Mouse (Mus musculus): ENCODE results near the gene Lamb1.

Gene Lamb1

GRCm38 (mm10) chr12:31254978-31255377 lies 10.1 kb upstream of the Lamb1 start:
- no peak for DNase-seq (ENCODE audit: low spot score)

- no peak for DNase-seq (ENCODE audit: low spot score)
Observed at GRCm38 (mm10) chr12:31256121-31256903, 8.7 kb upstream of the Lamb1 start.

DNA sequence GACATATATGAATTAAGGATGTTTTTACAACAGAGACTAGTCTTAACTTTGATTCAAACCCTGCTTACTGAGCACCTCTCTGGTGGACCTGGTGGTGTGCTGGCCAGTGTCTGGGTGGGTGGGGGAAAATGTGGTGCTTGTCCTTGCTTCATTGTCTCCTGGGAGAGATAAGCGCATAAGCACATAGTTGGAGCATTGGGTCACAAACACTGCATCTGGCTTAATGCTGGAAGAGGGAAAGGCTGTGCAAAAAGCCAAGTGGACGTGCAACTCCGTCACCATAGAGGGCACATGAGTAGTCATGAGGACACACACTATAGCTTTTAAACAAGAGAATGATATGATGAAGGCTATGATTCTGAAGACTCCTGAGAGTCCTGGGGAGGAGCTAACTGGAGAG lies 3.2 kb upstream of the Lamb1 start:
- no peak for DNase-seq (ENCODE audit: low spot score)

DNA sequence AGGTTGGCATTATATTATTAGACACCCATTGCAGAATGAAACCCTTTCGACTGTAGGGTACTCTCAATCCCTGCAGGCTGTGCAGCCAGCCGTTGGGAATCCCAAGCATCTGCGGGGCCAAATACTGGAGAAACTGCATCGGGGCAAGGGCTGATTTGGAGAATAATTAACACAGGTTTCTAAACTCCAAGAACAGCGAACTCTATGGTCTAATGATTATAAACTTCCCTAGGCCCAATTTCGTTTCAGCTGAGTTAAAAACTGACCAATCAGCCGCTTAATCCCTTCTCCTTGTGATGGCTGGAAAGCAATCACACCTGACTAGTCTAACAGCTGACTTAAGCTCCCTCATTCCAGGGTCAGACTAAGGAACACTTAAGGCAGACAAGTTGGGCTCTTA lies 1.1 kb upstream of the Lamb1 start:
- no peak for DNase-seq (ENCODE audit: low spot score)

- DNase-seq (ENCODE audit: low spot score): peak; percentile 56
Observed at GRCm38 (mm10) chr12:31265722-31266431, 843 bp downstream of the Lamb1 start.

DNA sequence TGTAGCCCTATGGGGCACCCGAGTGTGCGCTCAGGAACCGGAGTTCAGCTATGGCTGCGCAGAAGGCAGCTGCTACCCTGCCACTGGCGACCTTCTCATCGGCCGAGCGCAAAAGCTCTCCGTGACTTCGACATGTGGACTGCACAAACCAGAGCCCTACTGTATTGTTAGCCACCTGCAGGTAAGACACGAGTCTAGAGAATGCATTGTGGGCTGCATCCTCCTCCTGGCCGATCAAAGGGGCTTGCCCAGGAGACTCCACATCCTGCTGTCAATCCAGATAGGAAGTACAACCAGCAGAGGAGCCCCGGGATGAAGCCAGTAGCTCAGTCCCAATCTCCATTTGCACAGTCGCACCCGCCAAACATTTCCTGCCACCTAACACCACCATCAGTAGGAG lies 1.7 kb downstream of the Lamb1 start:
- peak; percentile 41 for DNase-seq (ENCODE audit: low spot score)

- no peak for DNase-seq (ENCODE audit: low spot score)
Observed at GRCm38 (mm10) chr12:31267363-31267762, 2.3 kb downstream of the Lamb1 start.

DNA sequence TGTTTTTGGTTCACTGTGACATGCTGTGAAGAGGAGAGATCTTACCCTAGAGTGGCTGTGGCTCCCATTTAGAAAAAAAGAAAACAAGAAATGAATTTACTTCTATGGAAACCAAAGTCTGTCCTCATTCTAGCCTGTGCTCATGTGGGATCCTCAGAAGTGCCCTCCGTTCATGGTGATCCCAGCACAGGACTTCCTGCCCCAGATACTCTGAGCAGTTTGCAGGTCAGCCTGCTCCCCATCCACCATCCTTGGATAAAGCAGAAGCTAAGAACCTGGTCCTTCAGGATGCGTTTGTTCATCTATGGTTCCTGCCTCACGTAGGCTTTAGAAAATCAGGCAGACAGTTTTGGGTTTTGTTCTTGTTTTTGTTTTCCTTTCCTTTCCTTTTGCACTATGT lies 3.3 kb downstream of the Lamb1 start:
- no peak for DNase-seq (ENCODE audit: low spot score)

DNA sequence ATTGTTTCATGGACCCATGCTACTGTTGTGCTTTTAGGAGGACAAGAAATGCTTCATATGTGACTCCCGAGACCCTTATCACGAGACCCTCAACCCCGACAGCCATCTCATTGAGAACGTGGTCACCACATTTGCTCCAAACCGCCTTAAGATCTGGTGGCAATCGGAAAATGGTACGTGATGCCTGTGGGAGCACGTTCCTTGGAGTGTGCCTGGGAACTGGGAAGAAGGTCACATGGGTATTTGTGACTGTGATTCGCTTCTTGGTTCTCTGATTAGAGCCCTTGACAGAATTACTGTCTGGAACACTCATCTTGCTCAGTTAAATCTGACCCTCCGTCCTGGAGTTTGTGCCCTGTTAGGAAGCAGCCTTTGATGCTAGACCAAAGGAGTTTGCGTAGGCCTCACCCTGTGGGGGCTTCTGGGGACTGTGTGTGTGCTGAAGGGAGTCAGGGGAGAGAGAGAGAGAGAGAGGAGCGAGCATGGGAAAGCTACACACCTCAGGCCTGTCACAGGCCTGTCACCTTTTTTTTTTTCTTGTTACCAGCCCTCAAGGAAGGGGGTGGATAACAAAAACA lies 4.1 kb downstream of the Lamb1 start:
- no peak for DNase-seq (ENCODE audit: low spot score)

GRCm38 (mm10) chr12:31270361-31270760 lies 5.3 kb downstream of the Lamb1 start:
- no peak for DNase-seq (ENCODE audit: low spot score)

DNA sequence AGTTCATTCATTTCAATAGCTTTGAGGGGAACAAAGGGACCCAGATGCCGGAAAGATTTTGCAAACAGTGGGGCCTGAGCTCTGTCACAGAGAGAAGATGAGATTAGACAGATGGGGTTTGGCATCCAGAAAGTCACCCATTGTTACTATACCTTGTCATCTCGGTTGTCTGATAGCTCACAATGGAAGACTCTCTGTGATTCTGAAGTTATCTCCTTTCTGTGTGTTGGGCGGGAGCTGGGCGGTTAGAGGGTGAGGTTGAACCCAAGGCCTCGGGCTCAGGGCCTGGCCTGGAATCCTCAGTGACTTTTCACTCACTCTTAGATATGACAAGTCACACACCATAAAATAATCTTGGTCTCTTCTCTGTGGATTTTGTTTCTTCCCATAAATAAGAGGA lies 5.7 kb downstream of the Lamb1 start:
- no peak for DNase-seq (ENCODE audit: low spot score)

DNA sequence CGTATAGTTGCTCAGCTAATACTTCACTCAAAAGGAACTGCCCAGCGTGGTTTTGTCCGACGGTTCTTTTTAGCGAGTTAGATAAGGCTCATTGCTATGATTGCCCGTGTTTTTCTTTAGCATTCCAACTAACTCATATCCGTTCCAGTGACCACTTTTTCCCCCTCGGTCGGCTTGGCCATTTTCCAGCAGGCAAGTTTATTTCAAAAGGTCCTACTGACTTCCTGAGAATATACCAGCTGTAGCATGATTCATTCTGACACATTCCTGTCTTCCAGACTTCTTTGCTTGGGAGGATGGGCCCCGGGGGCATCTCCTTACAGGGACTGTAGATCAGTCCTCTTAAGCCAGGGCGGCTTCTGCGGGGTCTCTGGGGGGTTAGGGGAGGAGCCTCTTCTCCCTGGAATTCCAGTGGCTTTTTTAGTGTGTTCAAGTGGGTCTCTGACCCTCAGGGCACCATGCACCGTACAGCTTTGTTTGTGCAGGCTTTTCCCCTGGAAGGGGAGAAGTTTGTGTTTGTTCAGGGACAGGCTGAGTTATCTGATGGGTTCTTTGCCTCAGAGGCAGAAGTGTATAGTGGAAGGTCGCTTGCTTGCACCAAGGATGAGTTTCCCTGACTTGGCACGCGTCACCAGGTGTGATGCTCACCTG lies 6.5 kb downstream of the Lamb1 start:
- DNase-seq (ENCODE audit: low spot score): peak; percentile 76

DNA sequence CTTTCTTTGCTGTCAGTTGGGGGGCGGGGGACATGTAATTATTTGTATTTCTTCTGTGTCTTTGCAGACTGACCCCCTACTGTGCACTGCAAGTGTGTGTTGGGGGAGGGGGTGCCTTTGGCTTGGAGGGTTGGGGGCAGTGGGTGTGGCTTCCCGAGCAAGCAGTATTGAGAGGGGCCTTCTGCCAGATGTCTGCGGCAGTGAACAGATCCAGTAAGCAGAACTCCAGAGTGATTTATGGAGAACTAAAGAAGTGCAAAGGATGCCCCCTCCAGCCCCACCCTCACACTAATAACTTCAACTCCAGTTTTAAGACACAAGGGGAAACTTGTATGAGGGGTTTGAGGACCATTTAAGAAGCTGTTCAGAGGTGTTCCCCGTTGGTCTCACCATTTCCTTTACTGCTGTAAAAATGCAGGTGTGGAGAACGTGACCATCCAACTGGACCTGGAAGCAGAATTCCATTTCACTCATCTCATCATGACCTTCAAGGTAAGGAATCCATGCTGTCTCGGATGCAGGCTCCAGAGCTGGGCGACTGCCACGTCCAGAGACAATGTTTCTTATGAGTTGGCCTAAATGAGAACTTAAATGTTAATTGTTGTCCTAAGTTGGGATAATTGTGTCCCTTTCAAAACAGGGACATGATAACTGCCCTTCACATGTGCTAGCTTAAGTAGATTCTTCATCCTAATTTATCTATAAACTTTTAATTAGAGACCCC lies 7.1 kb downstream of the Lamb1 start:
- no peak for DNase-seq (ENCODE audit: low spot score)

- DNase-seq (ENCODE audit: low spot score): no peak
Observed at GRCm38 (mm10) chr12:31272846-31273245, 7.8 kb downstream of the Lamb1 start.

DNA sequence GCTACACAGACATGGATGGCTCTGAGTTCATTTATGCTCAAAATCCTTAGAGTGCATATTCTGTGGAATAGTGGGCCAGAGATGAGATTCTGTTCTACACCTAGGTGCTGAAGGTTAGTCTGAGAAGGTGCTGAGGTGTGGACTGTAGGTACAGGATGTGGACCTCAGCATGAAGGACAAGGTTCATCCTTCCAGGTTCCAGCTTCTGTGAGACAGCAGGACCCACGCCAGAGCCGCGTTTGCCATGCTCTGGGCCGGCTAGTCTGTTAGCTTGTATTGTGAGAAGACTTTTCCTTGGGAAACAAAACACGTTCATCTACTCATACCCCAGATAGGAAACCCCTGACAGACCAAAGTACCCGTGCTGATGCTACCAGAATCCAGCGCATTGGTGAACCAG lies 8.6 kb downstream of the Lamb1 start:
- DNase-seq (ENCODE audit: low spot score): no peak

GRCm38 (mm10) chr12:31275411-31275810 lies 10.4 kb downstream of the Lamb1 start:
- no peak for DNase-seq (ENCODE audit: low spot score)

DNA sequence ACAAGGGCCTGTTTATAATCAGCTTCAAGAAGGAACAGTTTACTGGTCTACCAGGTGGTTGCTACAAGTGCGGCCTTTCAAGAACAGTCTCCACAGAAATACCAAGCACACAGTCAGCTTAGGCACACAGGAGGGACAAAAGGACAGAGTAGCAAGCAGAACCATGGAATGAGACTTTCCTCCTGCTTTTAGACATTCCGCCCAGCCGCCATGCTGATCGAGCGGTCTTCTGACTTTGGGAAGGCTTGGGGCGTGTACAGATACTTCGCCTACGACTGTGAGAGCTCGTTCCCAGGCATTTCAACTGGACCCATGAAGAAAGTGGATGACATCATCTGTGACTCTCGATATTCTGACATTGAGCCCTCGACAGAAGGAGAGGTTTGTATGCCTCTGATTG lies 13.2 kb downstream of the Lamb1 start:
- DNase-seq (ENCODE audit: low spot score): no peak

DNA sequence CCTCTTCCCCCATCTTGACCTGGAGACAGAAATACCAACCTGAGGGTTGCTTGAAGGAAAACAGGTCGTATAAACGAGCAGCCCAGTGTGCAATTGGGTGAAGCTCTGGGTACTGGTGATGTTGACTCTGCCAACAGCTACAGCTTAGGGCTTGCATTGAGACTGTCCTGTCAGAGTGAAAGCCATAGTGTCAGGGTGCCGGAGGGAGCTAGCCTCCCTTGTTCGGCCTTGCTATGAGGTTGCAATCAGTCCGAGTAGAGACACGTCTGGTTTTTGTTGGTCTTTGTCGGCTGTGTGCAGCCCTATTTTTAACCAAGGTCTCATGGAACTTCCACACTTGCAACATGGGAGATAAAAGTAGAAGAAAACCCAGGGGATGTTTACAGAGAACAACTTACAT lies 15.3 kb downstream of the Lamb1 start:
- no peak for DNase-seq (ENCODE audit: low spot score)

DNA sequence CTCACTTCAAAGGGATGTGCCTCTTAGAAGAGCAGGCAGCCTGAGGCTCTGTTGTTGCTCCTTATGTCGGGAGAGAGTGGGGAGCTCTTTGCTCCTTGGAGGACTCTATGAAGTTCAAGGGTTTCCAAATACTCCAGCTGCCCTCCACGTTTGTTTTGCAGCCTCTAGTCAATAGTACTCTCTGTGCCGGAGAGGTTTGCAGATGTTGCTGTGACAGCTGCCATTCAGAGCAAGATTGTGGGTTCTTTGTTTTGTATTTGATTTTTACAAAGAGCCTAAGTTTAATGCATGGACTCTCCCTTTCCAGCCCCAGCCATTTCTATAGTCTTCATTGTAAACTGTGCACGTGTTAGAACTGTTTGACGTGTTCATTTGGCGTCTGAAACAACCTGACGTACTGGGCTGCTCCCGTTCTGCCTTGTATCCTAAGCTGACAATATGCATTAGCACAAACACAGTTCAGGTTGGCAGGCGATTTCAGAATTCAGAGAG lies 16.1 kb downstream of the Lamb1 start:
- DNase-seq (ENCODE audit: low spot score): no peak

GRCm38 (mm10) chr12:31282241-31282640 lies 17.2 kb downstream of the Lamb1 start:
- no peak for DNase-seq (ENCODE audit: low spot score)

DNA sequence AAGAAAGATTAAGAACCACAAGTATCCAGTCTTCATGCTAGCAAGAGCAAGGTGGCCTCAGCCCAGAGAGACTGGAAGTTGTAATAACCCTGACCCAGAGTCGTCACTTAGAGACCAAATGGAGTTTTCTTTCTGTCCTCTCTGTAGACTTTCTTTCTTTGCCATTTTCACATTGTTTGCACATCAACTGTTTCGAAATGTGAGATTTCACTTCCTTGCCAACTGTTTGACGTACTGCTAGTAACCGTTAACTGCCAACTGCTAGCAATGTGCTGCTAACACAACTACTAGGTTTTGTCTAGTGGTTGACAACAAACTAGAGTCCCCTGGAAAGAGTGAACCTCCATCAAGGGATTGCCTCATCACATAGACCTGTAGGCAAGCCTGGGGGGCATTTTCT lies 18.1 kb downstream of the Lamb1 start:
- no peak for DNase-seq (ENCODE audit: low spot score)

- DNase-seq (ENCODE audit: low spot score): no peak
Observed at GRCm38 (mm10) chr12:31283617-31284136, 18.6 kb downstream of the Lamb1 start.
